Mouse (Mus musculus) intestine, embryonic 15.5 days (tissue): Measurements from ENCODE around the gene Ptprh. TPM values are rescaled to one million over a fixed set of nuclear protein-coding genes. Genes with fewer than 3 reads are reported as not detected.

Source experiments
- ATAC-seq: fragments of 200-750 bp; cut with Nextera tagmentation; 2 replicates; pipeline ENCODE4 v1.8.0; 2017; ENCODE audit warnings: moderate TSS enrichment, moderate library complexity
- H3K27ac ChIP-seq: fragments of 300-500 bp; sonication (generic); 2 replicates; pipeline ENCODE4 v1.5.1; 2015; ENCODE audit warnings: mild to moderate bottlenecking, inconsistent platforms
- H3K27me3 ChIP-seq: fragments of 300-500 bp; sonication (generic); replicated peaks from 2 replicates; pipeline ENCODE4 v1.6.1; 2015; ENCODE audit warnings: inconsistent platforms
- H3K36me3 ChIP-seq: fragments of 300-500 bp; sonication (generic); 2 replicates; pipeline ENCODE4 v1.6.1; 2015; ENCODE audit warnings: inconsistent platforms
- H3K4me1 ChIP-seq: fragments of 300-500 bp; sonication (generic); replicated peaks from 2 replicates; pipeline ENCODE4 v1.6.1; 2015; ENCODE audit warnings: inconsistent platforms
- H3K4me2 ChIP-seq: fragments of 300-500 bp; sonication (generic); replicated peaks from 2 replicates; pipeline ENCODE4 v1.6.1; 2015; ENCODE audit warnings: mild to moderate bottlenecking, inconsistent platforms
- H3K4me3 ChIP-seq: fragments of 300-500 bp; sonication (generic); replicated peaks from 2 replicates; pipeline ENCODE4 v1.5.1; 2015; ENCODE audit warnings: inconsistent platforms
- H3K9ac ChIP-seq: fragments of 300-500 bp; sonication (generic); 2 replicates; pipeline ENCODE4 v1.6.1; 2015; ENCODE audit warnings: inconsistent platforms
- H3K9me3 ChIP-seq: fragments of 300-500 bp; sonication (generic); 2 replicates; pipeline ENCODE4 v1.6.1; 2016; ENCODE audit warnings: inconsistent platforms
- whole genome bisulfite sequencing: fragments of 180-500 bp; shearing (Covaris S2); methylation state at CpG from one replicate; pipeline ENCODE4 v1.1.7; 2015; 5-methylcytosine and 5-hydroxymethylcytosine counted together
- polyA plus RNA-seq: library from polyadenylated mRNA; unstranded; fragments of >200 nt; fragmentation: Nextera tagmentation; extraction: Ambion mirVana; gene quantifications from 2 replicates; pipeline ENCODE4 v1.2.1, GENCODE M21; 2015

Gene Ptprh
- polyA plus RNA-seq = 1.1 and 1.6 TPM in 2 replicates

DNA sequence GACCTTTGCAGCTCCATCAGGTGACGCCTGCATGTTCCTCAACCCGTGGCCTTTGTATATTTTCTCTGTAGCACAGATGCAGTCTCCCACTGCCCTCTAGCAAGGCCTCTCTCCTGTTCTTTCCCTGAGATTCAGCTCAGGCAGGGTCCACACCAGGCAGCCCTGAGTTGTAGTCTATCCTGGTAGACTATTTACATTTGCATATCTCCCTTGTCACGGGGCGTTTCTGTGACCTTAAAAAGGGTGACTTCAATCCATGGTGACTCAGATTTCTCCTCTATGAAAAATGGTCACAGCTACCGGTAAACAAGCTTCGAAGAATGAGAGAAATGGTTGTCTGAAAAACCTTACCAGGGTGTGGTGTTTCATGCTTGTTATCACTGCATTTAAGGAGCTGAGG, at the start of gene Ptprh:
Gene Ptprh, minus strand, starts transcription at position 169 of the 400 bp plus-strand sequence.
- Histone ChIP-seq H3K4me1 (no peaks in the 10 kb centered on the region), H3K4me2 (0 out of 2 replicates have a peak within 1 kb of the TSS, but pooled peaks have one; percentile 0)
- ATAC-seq = peak; percentile 46

DNA sequence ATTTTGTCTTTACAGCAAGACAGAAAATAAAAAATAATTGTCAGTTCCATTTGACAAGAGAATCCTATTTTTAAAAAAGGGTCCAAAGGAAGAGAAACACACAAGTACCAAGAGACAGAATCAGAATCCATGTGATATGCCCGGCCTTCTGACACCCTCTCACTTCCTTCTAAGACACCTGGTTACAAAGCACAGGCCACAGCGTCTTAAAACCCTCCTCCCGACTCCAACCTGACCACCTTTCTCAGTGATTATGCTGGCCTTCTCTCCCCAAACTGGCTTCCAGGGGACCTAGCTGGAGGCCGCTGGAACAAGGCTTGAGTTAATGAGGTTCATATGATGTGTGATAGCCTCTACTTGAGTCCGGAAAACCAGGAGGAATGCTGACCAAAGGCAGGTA, 49.5 kb upstream of the Ptprh start:
- ATAC-seq = no peak
- 82% methylated on average over 5 of the region's 5 CpGs for WGBS
- Histone ChIP-seq H3K4me2 (no peak overlapping the region), H3K36me3 (0 out of 2 replicates have a peak, but pooled peaks cover 3% of the 10 kb centered on the region), H3K9ac (no peak overlapping the region), H3K4me3 (no peak overlapping the region), H3K27me3 (no peaks in the 10 kb centered on the region), H3K27ac (no peak overlapping the region), H3K4me1 (peaks cover 34% of the 10 kb centered on the region), H3K9me3 (no peaks in the 10 kb centered on the region)

More for the DNA sequence above, at the start of gene Ptprh:
- Histone ChIP-seq H3K27ac (0 out of 2 replicates have a peak within 1 kb of the TSS, but pooled peaks have one; percentile 3), H3K9ac (no peak within 1 kb of the TSS), H3K4me3 (no peak within 1 kb of the TSS), H3K9me3 (no peaks in the 10 kb centered on the region), H3K27me3 (no peaks in the 10 kb centered on the region), H3K36me3 (no peaks in the 10 kb centered on the region)
- 54% methylated on average over 6 of the region's 6 CpGs for WGBS

DNA sequence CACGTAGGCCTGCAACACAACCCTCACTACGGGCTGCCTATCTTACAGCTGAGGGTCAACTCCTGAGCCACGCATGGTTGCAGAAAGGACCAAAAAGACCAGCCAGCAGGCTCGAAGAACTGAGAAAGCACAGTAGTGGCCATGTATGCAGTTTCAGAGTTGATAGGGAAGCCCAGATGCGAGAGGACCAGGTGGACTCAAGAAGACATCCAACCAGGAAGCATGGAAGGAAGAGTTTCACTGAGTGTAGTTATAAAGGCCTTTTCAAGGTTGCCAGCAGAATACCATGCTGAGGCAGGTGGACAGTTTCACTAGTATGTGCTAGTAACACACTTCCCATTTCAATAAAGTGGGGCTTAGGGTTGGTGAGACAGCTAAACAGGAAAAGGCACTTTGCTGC, 48.9 kb upstream of the Ptprh start:
- Histone ChIP-seq H3K4me1 (peaks cover 30% of the 10 kb centered on the region), H3K9me3 (no peaks in the 10 kb centered on the region), H3K36me3 (0 out of 2 replicates have a peak, but pooled peaks cover 3% of the 10 kb centered on the region), H3K4me3 (no peak overlapping the region), H3K27ac (no peak overlapping the region), H3K27me3 (no peaks in the 10 kb centered on the region), H3K9ac (no peak overlapping the region), H3K4me2 (no peak overlapping the region)
- no peak for ATAC-seq
- 86% methylated on average over 5 of the region's 5 CpGs for WGBS

DNA sequence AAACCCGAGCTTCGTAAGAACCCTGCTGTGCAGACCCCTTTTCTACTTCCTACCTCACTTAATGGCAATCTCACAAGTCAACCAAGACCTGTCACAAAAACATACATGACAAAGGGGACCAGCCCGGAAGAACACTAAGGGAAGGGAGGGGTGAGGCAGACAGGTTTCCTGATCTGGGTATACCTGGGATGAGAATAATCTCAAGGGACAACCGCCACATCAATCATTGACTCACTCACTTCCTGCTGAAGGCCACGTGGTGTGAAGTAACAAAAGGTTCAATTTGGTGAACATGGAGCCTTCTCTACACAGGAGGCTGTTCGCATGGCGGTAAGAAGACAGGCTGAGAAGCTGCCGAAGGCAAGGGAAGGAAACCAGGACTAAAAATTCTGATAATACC, 47.7 kb upstream of the Ptprh start:
- H3K27me3 ChIP-seq = no peaks in the 10 kb centered on the region
- H3K9ac ChIP-seq = no peak overlapping the region
- no peaks in the 10 kb centered on the region for H3K9me3 ChIP-seq
- no peak overlapping the region for H3K4me3 ChIP-seq
- ATAC-seq = peak; percentile 57
- H3K36me3 ChIP-seq = peaks cover 4% of the 10 kb centered on the region; the same call in 1 of the 2 replicates
- 65% methylated on average over 8 of the region's 8 CpGs for WGBS
- H3K27ac ChIP-seq = no peak overlapping the region
- no peak overlapping the region for H3K4me2 ChIP-seq
- H3K4me1 ChIP-seq = peaks cover 19% of the 10 kb centered on the region

DNA sequence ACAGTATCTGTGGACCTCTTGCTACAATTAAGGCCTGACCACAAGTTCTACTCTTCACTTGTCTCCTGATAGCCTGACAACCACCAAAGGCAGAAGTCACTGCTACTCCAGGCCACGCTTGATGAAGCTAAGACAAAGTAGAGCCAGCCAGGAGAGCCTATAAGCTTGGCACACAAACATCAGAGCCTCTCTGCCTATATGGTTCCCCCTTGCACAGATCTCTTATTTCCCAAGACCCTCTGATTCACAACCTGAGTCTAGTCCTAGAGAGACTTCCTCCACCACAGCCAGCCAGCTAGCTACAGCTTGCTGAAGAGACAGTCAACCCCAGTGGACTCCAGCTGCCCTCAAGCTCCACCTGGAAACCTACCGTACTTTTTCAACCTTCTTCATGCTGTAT, 44.2 kb upstream of the Ptprh start:
- no peak overlapping the region for H3K4me2 ChIP-seq
- peaks cover 17% of the 10 kb centered on the region for H3K36me3 ChIP-seq
- no peak for ATAC-seq
- no peak overlapping the region for H3K9ac ChIP-seq
- 87% methylated on average over 2 of the region's 2 CpGs for WGBS
- H3K9me3 ChIP-seq = no peaks in the 10 kb centered on the region
- H3K4me1 ChIP-seq = 0 out of 2 replicates have a peak, but pooled peaks cover 5% of the 10 kb centered on the region
- no peaks in the 10 kb centered on the region for H3K27me3 ChIP-seq
- no peak overlapping the region for H3K27ac ChIP-seq
- H3K4me3 ChIP-seq = no peak overlapping the region

DNA sequence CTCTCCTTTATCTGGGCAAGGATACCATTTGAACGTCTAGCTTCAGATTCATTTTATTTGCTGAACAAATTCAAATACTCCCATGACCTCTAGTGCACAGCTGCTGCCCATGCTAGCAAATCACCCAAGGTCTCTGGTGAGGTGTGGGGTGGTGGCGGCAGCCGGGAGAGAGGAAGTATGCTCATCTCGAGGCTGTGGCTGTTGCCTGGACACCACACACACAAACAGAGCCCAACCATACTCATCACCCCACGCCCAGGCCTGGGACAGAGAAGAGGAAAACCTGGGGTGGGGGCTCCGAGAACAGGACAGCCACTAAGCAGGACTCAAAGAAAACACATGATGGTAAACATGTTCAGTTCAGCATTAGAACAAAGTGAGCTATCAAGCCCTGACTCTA, 43.5 kb upstream of the Ptprh start:
- Histone ChIP-seq H3K9me3 (no peaks in the 10 kb centered on the region), H3K36me3 (peaks cover 22% of the 10 kb centered on the region), H3K4me3 (no peak overlapping the region), H3K4me1 (no peaks in the 10 kb centered on the region), H3K9ac (no peak overlapping the region), H3K27me3 (no peaks in the 10 kb centered on the region), H3K27ac (no peak overlapping the region), H3K4me2 (no peak overlapping the region)
- WGBS = 35% methylated on average over 6 of the region's 6 CpGs
- ATAC-seq = peak; percentile 61

DNA sequence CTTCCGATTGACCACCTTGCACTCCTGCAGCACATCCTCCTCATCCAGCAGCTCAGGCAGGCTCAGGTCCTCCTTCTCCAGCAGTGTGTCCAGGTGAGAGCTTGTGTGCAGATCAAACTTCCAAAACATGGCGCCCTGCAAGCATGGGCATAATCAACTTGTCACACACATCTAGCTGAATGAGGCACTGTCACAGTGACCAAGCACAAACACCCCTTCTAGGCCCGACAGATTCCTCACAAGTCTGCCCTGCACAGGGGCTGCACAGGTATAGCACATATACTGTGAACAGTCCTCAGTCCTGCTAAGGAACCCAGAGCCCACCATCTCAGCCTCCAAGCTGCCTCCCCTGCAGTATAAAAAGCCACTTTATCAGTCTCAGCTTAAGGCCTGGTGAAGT, 43.0 kb upstream of the Ptprh start:
- H3K9ac ChIP-seq = no peak overlapping the region
- WGBS = 81% methylated on average over 3 of the region's 3 CpGs
- no peak overlapping the region for H3K27ac ChIP-seq
- no peaks in the 10 kb centered on the region for H3K9me3 ChIP-seq
- 0 out of 2 replicates have a peak, but pooled peaks have one; percentile 4 for ATAC-seq
- H3K4me2 ChIP-seq = no peak overlapping the region
- peaks cover 24% of the 10 kb centered on the region for H3K36me3 ChIP-seq
- H3K4me3 ChIP-seq = no peak overlapping the region
- no peaks in the 10 kb centered on the region for H3K4me1 ChIP-seq
- H3K27me3 ChIP-seq = no peaks in the 10 kb centered on the region

DNA sequence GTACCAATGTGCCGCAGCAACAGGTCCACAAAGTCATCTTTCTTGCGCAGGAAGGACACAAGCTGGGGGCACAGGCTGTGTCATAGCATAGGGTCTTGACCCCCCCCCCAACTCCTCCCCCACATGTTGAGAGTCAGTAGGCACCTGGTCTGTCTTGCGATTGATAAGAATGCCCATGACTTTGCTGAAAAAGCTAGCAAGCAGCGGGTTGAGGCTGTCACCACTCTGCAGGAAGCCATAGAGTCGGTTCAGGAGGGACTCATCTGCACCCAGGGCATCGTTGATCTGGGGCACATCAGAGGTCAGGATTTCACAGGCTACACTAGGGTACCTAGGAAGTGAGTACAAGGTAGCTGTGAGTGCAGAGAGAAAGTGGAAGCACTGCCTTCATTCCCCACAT, 39.4 kb upstream of the Ptprh start:
- H3K36me3 ChIP-seq = peaks cover 50% of the 10 kb centered on the region
- 87% methylated on average over 6 of the region's 6 CpGs for WGBS
- H3K9me3 ChIP-seq = no peaks in the 10 kb centered on the region
- no peaks in the 10 kb centered on the region for H3K27me3 ChIP-seq
- no peak overlapping the region for H3K27ac ChIP-seq
- ATAC-seq = no peak
- no peak overlapping the region for H3K4me2 ChIP-seq
- no peak overlapping the region for H3K4me3 ChIP-seq
- H3K4me1 ChIP-seq = no peaks in the 10 kb centered on the region
- no peak overlapping the region for H3K9ac ChIP-seq

DNA sequence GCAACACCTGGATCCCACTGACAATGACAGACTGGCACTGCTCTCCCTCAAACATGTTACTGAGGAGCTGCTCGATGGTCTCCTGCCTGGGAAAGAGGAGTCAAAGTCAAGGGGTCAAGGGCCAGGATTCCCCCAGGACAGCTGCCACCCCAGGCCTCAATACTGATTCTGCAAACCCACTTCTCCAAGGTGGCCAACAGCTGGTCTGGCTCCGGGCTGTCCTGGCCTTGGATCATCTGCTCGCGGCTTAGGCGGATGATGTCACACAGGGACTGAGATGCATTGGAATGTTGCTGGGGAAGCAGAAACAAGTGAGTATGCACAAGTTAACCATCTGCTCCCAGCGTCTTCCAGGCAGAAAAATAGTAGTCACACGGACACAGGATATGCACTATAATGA, 38.1 kb upstream of the Ptprh start:
- ATAC-seq = no peak
- Histone ChIP-seq H3K27me3 (no peaks in the 10 kb centered on the region), H3K4me1 (no peaks in the 10 kb centered on the region), H3K27ac (no peak overlapping the region), H3K9ac (no peak overlapping the region), H3K9me3 (no peaks in the 10 kb centered on the region), H3K4me2 (no peak overlapping the region), H3K36me3 (peaks cover 55% of the 10 kb centered on the region), H3K4me3 (no peak overlapping the region)
- WGBS = 60% methylated on average over 7 of the region's 7 CpGs

DNA sequence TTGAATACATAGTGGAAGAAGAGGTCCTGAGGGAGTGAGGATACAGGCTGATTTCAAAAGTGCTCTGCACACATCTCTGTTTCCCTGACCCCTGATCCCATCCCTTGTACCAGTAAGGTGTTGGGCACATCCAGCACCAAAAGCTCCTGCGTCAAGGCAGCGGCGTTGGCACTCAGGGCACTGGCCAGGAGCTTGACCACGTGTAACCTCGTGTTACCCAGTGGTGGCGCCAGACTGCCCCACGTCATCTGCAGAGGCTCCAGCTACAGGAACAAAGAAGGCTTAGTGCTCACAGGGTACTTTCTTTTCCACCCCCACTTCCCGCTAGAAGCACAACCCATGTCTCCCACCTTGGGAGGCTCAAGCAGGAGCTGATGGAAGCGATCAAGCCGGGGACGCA, 37.3 kb upstream of the Ptprh start:
- H3K9ac ChIP-seq = no peak overlapping the region
- H3K9me3 ChIP-seq = no peaks in the 10 kb centered on the region
- no peak overlapping the region for H3K27ac ChIP-seq
- no peak overlapping the region for H3K4me3 ChIP-seq
- 75% methylated on average over 11 of the region's 11 CpGs for WGBS
- no peaks in the 10 kb centered on the region for H3K27me3 ChIP-seq
- no peak overlapping the region for H3K4me2 ChIP-seq
- peaks cover 55% of the 10 kb centered on the region for H3K36me3 ChIP-seq
- ATAC-seq = no peak
- no peaks in the 10 kb centered on the region for H3K4me1 ChIP-seq

DNA sequence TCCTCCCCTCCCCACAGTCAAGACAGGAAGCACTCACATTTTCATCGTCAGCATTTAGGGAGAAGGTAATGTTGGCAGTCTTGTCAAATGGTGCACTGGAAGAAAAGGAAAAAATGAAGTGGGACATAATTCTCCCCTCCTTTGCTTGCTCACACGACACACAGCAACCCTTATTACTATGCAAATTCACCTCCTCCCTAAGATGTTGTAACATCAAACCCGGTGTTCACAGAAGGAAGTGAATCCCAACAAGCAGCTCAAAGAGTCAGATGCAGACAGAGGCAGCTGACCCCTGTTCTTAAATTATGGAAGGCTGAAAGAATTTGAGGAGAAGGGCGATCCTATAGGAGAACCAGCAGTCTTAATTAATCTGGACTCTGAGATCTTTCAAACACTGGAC, 32.3 kb upstream of the Ptprh start:
- peaks cover 56% of the 10 kb centered on the region for H3K36me3 ChIP-seq
- H3K4me2 ChIP-seq = no peak overlapping the region
- no peaks in the 10 kb centered on the region for H3K27me3 ChIP-seq
- 81% methylated on average over 4 of the region's 4 CpGs for WGBS
- ATAC-seq = no peak
- H3K9me3 ChIP-seq = no peaks in the 10 kb centered on the region
- no peak overlapping the region for H3K27ac ChIP-seq
- H3K9ac ChIP-seq = no peak overlapping the region
- no peak overlapping the region for H3K4me3 ChIP-seq
- no peaks in the 10 kb centered on the region for H3K4me1 ChIP-seq

DNA sequence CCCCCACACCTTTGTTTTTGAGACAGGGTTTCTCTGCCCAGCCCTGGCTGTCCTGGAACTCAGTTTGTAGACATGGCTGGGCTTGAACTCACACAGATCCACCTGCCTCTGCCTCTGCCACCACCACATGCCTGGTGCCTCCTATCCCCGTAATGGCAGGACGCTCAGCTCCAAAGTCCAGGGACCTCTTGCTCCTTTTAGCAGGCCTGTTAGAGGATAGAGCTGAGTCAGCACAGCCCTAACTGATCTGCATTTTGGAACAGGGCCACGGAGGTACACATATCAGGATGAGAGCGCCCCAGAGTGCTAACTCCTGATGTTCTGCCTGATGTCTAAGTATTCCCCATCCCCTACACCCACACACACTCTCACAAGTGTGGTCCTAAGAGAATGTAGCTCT, 27.2 kb upstream of the Ptprh start, which contains the start of gene Tmem86b:
Gene Tmem86b, minus strand, starts transcription at position 392 of the 400 bp plus-strand sequence.
- H3K4me2 ChIP-seq = peak within 1 kb of the TSS; percentile 41; the same call in 1 of the 2 replicates
- H3K27me3 ChIP-seq = no peaks in the 10 kb centered on the region
- no peaks in the 10 kb centered on the region for H3K4me1 ChIP-seq
- H3K9ac ChIP-seq = no peak within 1 kb of the TSS
- ATAC-seq = peak; percentile 37
- WGBS = 85% methylated on average over 4 of the region's 4 CpGs
- H3K27ac ChIP-seq = no peak within 1 kb of the TSS; the same call in 1 of the 2 replicates
- H3K36me3 ChIP-seq = peaks cover 38% of the 10 kb centered on the region
- no peaks in the 10 kb centered on the region for H3K9me3 ChIP-seq
- no peak within 1 kb of the TSS for H3K4me3 ChIP-seq

DNA sequence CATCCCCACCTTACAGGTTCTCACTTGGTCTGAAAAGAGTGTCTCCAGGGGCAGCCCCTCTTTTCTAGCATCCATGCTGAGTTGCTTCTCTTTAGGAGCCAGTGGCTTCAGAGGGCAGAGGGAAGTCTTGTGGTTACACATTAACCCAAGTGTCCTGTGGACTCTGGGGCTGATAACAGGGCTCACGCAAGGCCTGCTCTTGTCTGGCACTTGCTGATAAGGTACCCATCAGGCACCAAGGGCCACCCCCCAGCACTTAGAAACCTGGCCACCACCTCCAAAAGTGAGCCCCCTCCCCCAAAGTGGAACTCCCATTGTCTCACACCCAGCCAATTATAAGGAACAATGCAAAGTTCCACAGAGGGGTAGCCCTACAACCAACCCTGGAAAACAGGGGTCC, 26.4 kb upstream of the Ptprh start:
- Histone ChIP-seq H3K27me3 (no peaks in the 10 kb centered on the region), H3K36me3 (peaks cover 33% of the 10 kb centered on the region), H3K27ac (peak overlapping the region; percentile 67), H3K9me3 (no peaks in the 10 kb centered on the region), H3K4me2 (peak overlapping the region; percentile 41), H3K4me3 (peak overlapping the region; percentile 9; the same call in 1 of the 2 replicates), H3K9ac (no peak overlapping the region), H3K4me1 (no peaks in the 10 kb centered on the region)
- 59% methylated on average over 1 of the region's 1 CpGs for WGBS
- ATAC-seq = peak; percentile 91
